Mouse (Mus musculus) stomach, postnatal 0 days (tissue): ENCODE measurements at regions not wholly inside any gene's neighbourhood (a gene's known extent, or its start where the extent isn't known, plus 50 kb on each side); places are given as distances from the start of the nearest gene placed in this dataset.

Experiments used
- ATAC-seq: fragments of 200-750 bp; cut with Nextera tagmentation; 2 replicates; pipeline ENCODE4 v1.8.0; 2017; ENCODE audit not compliant: low FRiP score, low TSS enrichment
- DNase-seq: peaks from one replicate; pipeline ENCODE4 v3.0.0-alpha.2; 2016; ENCODE audit warnings: low spot score
- H3K27ac ChIP-seq: fragments of 300-500 bp; sonication (generic); replicated peaks from 2 replicates; pipeline ENCODE4 v1.5.1; 2014; ENCODE audit warnings: mild to moderate bottlenecking, control low read depth
- H3K27me3 ChIP-seq: fragments of 300-500 bp; sonication (generic); 2 replicates; pipeline ENCODE4 v1.6.1; 2014; ENCODE audit warnings: low read length; ENCODE audit not compliant: control insufficient read depth, insufficient read depth
- H3K36me3 ChIP-seq: fragments of 300-500 bp; sonication (generic); 2 replicates; pipeline ENCODE4 v1.6.1; 2014; ENCODE audit warnings: low read length, mixed read lengths; ENCODE audit not compliant: control insufficient read depth, insufficient read depth
- H3K4me1 ChIP-seq: fragments of 300-500 bp; sonication (generic); replicated peaks from 2 replicates; pipeline ENCODE4 v1.6.1; 2014; ENCODE audit warnings: antibody characterized with exemption; ENCODE audit not compliant: control insufficient read depth, insufficient read depth
- H3K4me2 ChIP-seq: fragments of 300-500 bp; sonication (generic); replicated peaks from 2 replicates; pipeline ENCODE4 v1.6.1; 2014; ENCODE audit warnings: low read depth, mild to moderate bottlenecking, control low read depth, moderate library complexity
- H3K4me3 ChIP-seq: fragments of 300-500 bp; sonication (generic); 2 replicates; pipeline ENCODE4 v1.5.1; 2014; ENCODE audit warnings: low read depth, low read length, control low read depth
- H3K9ac ChIP-seq: fragments of 300-500 bp; sonication (generic); 2 replicates; pipeline ENCODE4 v1.6.1; 2014; ENCODE audit warnings: mild to moderate bottlenecking, low read length, control low read depth, mixed read lengths
- H3K9me3 ChIP-seq: fragments of 300-500 bp; sonication (generic); 2 replicates; pipeline ENCODE4 v1.6.1; 2016; ENCODE audit warnings: low read length; ENCODE audit not compliant: control insufficient read depth
- CTCF ChIP-seq: IDR thresholded peaks from 2 replicates; pipeline ENCODE4 v1.5.1; 2016; ENCODE audit warnings: antibody characterized with exemption, low read depth, mild to moderate bottlenecking, moderate library complexity
- EP300 ChIP-seq: optimal IDR thresholded peaks from 2 replicates; pipeline ENCODE3; 2016; ENCODE audit warnings: antibody characterized with exemption
- WGBS: fragments of 180-500 bp; shearing (Covaris S2); extraction: QIAGEN DNeasy Blood & Tissue Kit; methylation state at CpG from one replicate; pipeline ENCODE4 v1.1.7; 2014; 5-methylcytosine and 5-hydroxymethylcytosine counted together

GRCm38 (mm10) chr1:193522007-193522406 is 151.9 kb upstream of the Camk1g start:
- Histone ChIP-seq H3K4me2 (no peak overlapping the region), H3K4me3 (no peak overlapping the region), H3K4me1 (no peaks in the 10 kb centered on the region), H3K36me3 (no peaks in the 10 kb centered on the region), H3K9me3 (no peaks in the 10 kb centered on the region), H3K27ac (peak overlapping the region; percentile 46; the same call in 1 of the 2 replicates), H3K27me3 (no peaks in the 10 kb centered on the region), H3K9ac (no peak overlapping the region)
- TF ChIP-seq EP300 (no peak), CTCF (no peak)
- WGBS = 47% methylated on average over 2 of the region's 2 CpGs
- ATAC-seq (peak; percentile 51; the same call in 1 of the 2 replicates), DNase-seq (no peak)

GRCm38 (mm10) chr1:193518840-193519239 is 148.7 kb upstream of the Camk1g start:
- Histone ChIP-seq H3K4me2 (no peak overlapping the region), H3K36me3 (no peaks in the 10 kb centered on the region), H3K9ac (no peak overlapping the region), H3K4me1 (no peaks in the 10 kb centered on the region), H3K9me3 (no peaks in the 10 kb centered on the region), H3K4me3 (no peak overlapping the region), H3K27ac (peak overlapping the region; percentile 78), H3K27me3 (no peaks in the 10 kb centered on the region)
- TF ChIP-seq EP300 (no peak), CTCF (no peak)
- ATAC-seq = no peak
- no peak for DNase-seq
- 42% methylated on average over 1 of the region's 1 CpGs for WGBS

- Histone ChIP-seq H3K4me2 (no peak overlapping the region), H3K36me3 (no peaks in the 10 kb centered on the region), H3K9me3 (no peaks in the 10 kb centered on the region), H3K4me1 (peaks cover 3% of the 10 kb centered on the region; the same call in 1 of the 2 replicates), H3K9ac (no peak overlapping the region), H3K27ac (peak overlapping the region; percentile 78), H3K27me3 (no peaks in the 10 kb centered on the region), H3K4me3 (no peak overlapping the region)
- TF ChIP-seq EP300 = peak; percentile 64
- no peak for TF ChIP-seq CTCF
- DNase-seq (no peak), ATAC-seq (no peak)
- WGBS = 44% methylated on average over 4 of the region's 4 CpGs
Observed at GRCm38 (mm10) chr1:193517968-193518367, 147.9 kb upstream of the Camk1g start.

- no peak overlapping the region for H3K4me3 ChIP-seq
- no peaks in the 10 kb centered on the region for H3K27me3 ChIP-seq
- no peaks in the 10 kb centered on the region for H3K36me3 ChIP-seq
- DNase-seq = no peak
- no peak overlapping the region for H3K9ac ChIP-seq
- 56% methylated on average over 2 of the region's 2 CpGs for WGBS
- H3K9me3 ChIP-seq = no peaks in the 10 kb centered on the region
- no peak for ATAC-seq
- TF ChIP-seq EP300 (no peak), CTCF (no peak)
- H3K4me1 ChIP-seq = peaks cover 4% of the 10 kb centered on the region; the same call in 1 of the 2 replicates
- peak overlapping the region; percentile 78 for H3K27ac ChIP-seq
- no peak overlapping the region for H3K4me2 ChIP-seq
Observed at GRCm38 (mm10) chr1:193517293-193517692, 147.2 kb upstream of the Camk1g start.

GRCm38 (mm10) chr1:193516395-193516794 is 146.3 kb upstream of the Camk1g start:
- peak overlapping the region; percentile 90 for H3K27ac ChIP-seq
- DNase-seq = no peak
- no peak for ATAC-seq

GRCm38 (mm10) chr1:193513929-193514710 is 144.0 kb upstream of the Camk1g start:
- DNase-seq = peak; percentile 91
- WGBS = 22% methylated on average over 9 of the region's 9 CpGs
- ATAC-seq = peak; percentile 91
- no peak overlapping the region for H3K4me2 ChIP-seq
- no peak overlapping the region for H3K4me3 ChIP-seq
- TF ChIP-seq CTCF = peak; percentile 65
- TF ChIP-seq EP300 = no peak
- no peaks in the 10 kb centered on the region for H3K27me3 ChIP-seq
- no peaks in the 10 kb centered on the region for H3K36me3 ChIP-seq
- H3K9ac ChIP-seq = peak overlapping the region; percentile 13; the same call in 1 of the 2 replicates
- H3K27ac ChIP-seq = peak overlapping the region; percentile 90
- H3K4me1 ChIP-seq = peaks cover 9% of the 10 kb centered on the region; the same call in 1 of the 2 replicates
- no peaks in the 10 kb centered on the region for H3K9me3 ChIP-seq

More at GRCm38 (mm10) chr1:193516395-193516794, 146.3 kb upstream of the Camk1g start:
- no peak overlapping the region for H3K4me2 ChIP-seq
- no peak overlapping the region for H3K9ac ChIP-seq
- WGBS = 39% methylated on average over 3 of the region's 3 CpGs
- no peaks in the 10 kb centered on the region for H3K36me3 ChIP-seq
- TF ChIP-seq CTCF (no peak), EP300 (no peak)
- H3K9me3 ChIP-seq = no peaks in the 10 kb centered on the region
- peaks cover 7% of the 10 kb centered on the region; the same call in 1 of the 2 replicates for H3K4me1 ChIP-seq
- no peaks in the 10 kb centered on the region for H3K27me3 ChIP-seq
- H3K4me3 ChIP-seq = no peak overlapping the region
